In genomic region chr4:118428531-118429214, GRCm38 (mm10) we compare ENCODE assay signal across 8 mouse cellular contexts. TPM values are rescaled to one million over a fixed set of nuclear protein-coding genes. Genes with fewer than 3 reads are reported as not detected.
A peak's percentile ranks its signal among the peaks of the same experiment; 100 is the strongest.
DNase-seq lines count a peak whose midpoint lies in the region; ATAC-seq and TF ChIP-seq lines count a peak whose summit lies in the region.

No protein-coding gene starts in this region.

- H3K4me1 ChIP-seq in heart, embryonic 10.5 days: peaks cover 35% of the 10 kb centered on the region
- peaks cover 24% of the 10 kb centered on the region for H3K4me1 ChIP-seq in kidney, postnatal 0 days (replicated peaks; ENCODE audit: insufficient read depth, low read length)

- peaks cover 40% of the 10 kb centered on the region for H3K36me3 ChIP-seq in heart, embryonic 10.5 days
- peaks cover 28% of the 10 kb centered on the region for H3K36me3 ChIP-seq in kidney, postnatal 0 days (ENCODE audit: insufficient read depth, low read length)
- H3K36me3 ChIP-seq in macrophage (ENCODE audit: inconsistent target): peaks cover 38% of the 10 kb centered on the region

- H3K9ac ChIP-seq in kidney, postnatal 0 days (ENCODE audit: low read depth, low read length): peak overlapping the region; percentile 74

- 0 out of 2 replicates have a peak, but pooled peaks have one; percentile 1 for ATAC-seq in kidney, postnatal 0 days (replicated peaks; ENCODE audit: low FRiP score, low read depth)

- H3K27ac ChIP-seq in heart, embryonic 10.5 days: peak overlapping the region; percentile 95
- peak overlapping the region; percentile 76 for H3K27ac ChIP-seq in kidney, postnatal 0 days
- H3K27ac ChIP-seq in macrophage: peak overlapping the region; percentile 90

- no peaks in the 10 kb centered on the region for H3K27me3 ChIP-seq in heart, embryonic 10.5 days (ENCODE audit: insufficient read depth, poor library complexity, severe bottlenecking)
- no peaks in the 10 kb centered on the region for H3K27me3 ChIP-seq in kidney, postnatal 0 days (ENCODE audit: insufficient read depth, low read length)

- peaks cover 37% of the 10 kb centered on the region for H3K79me2 ChIP-seq in macrophage (ENCODE audit: inconsistent target)

- 36% methylated on average over 15 of the region's 15 CpGs for WGBS in heart, embryonic 10.5 days
- WGBS in kidney, postnatal 0 days: 32% methylated on average over 15 of the region's 15 CpGs
- WGBS in macrophage (ENCODE audit: missing documents): 35% methylated on average over 15 of the region's 15 CpGs

- TF ChIP-seq CTCF in kidney, postnatal 0 days (IDR thresholded peaks at IDR 0.05; ENCODE audit: low read depth): no peak

- peak overlapping the region; percentile 60 for H3K4me2 ChIP-seq in kidney, postnatal 0 days (ENCODE audit: low read length)

- peak overlapping the region; percentile 78 for H3K4me3 ChIP-seq in heart, embryonic 10.5 days
- H3K4me3 ChIP-seq in kidney, postnatal 0 days (replicated peaks; ENCODE audit: low read depth, low read length): peak overlapping the region; percentile 56
- H3K4me3 ChIP-seq in macrophage (ENCODE audit: inconsistent target): peak overlapping the region; percentile 89

- DNase-seq in adrenal gland, postnatal 10 days: peak; percentile 27
- DNase-seq in adrenal gland, adult (ENCODE audit: inconsistent age in 2 of 2, low spot score in 1 of 2): no peak
- DNase-seq in NIH3T3 (ENCODE audit: low read depth): peak; percentile 71
- DNase-seq in heart, embryonic 10.5 days (ENCODE audit: low spot score): peak; percentile 78
- peak; percentile 33 for DNase-seq in kidney, postnatal 0 days (ENCODE audit: low spot score)
- DNase-seq in layer of hippocampus, postnatal 14 days (ENCODE audit: low spot score in 2 of 2): no peak
- no peak for DNase-seq in layer of hippocampus, adult 18-20 months (ENCODE audit: low spot score in 2 of 2)

- no peaks in the 10 kb centered on the region for H3K9me3 ChIP-seq in heart, embryonic 10.5 days
- H3K9me3 ChIP-seq in kidney, postnatal 0 days (replicated peaks; ENCODE audit: low read length): no peaks in the 10 kb centered on the region

RNA-seq across cellular contexts. Expression of gene Elovl1, which starts 0.8 kb away (rescaled TPM):
- 10 to 100 TPM; 53.2 to 56.5 TPM for total RNA-seq in adrenal gland, postnatal 10 days (2021)
- 72.0 and 85.1 TPM in 2 replicates for polyA plus RNA-seq in heart, embryonic 10.5 days (2016; fragmentation: Nextera tagmentation; extraction: Ambion mirVana)
- polyA plus RNA-seq in kidney, postnatal 0 days (2015; fragmentation: Nextera tagmentation; extraction: Ambion mirVana): 135 and 139 TPM in 2 replicates
- total RNA-seq in macrophage (2018; cell fraction: chromatin; rRNA removed): 100 to 1,000 TPM in 15 of 26 experiments, 10 to 100 TPM in 11; 47.7 to 179 (median 106) TPM
- 100 to 1,000 TPM in 24 of 26 experiments, 10 to 100 TPM in 2; 86.6 to 175 (median 138) TPM for total RNA-seq in macrophage (2018; cell fraction: cytosol; rRNA removed)
- total RNA-seq in macrophage (2018; cell fraction: nucleus; rRNA removed): 100 to 1,000 TPM in 23 of 26 experiments, 10 to 100 TPM in 3; 80.4 to 218 (median 139) TPM
- polyA plus RNA-seq in macrophage (2018): 152 to 208 TPM (median 177 TPM) in 3 replicates
- 10 to 100 TPM; 26.3 to 27.8 TPM for total RNA-seq in layer of hippocampus, postnatal 14 days (2021)
- total RNA-seq in layer of hippocampus, adult 18-20 months (2021): 10 to 100 TPM; 18.4 to 19.7 TPM

RNA-seq across cellular contexts. Expression of gene Cdc20, which starts 8.5 kb away (rescaled TPM):
- 10 to 100 TPM; 23.2 to 28.9 TPM for total RNA-seq in adrenal gland, postnatal 10 days (2021)
- polyA plus RNA-seq in heart, embryonic 10.5 days (2016; fragmentation: Nextera tagmentation; extraction: Ambion mirVana): 221 and 270 TPM in 2 replicates
- polyA plus RNA-seq in kidney, postnatal 0 days (2015; fragmentation: Nextera tagmentation; extraction: Ambion mirVana): 117 and 122 TPM in 2 replicates
- total RNA-seq in macrophage (2018; cell fraction: chromatin; rRNA removed): 1 to 10 TPM in 13 of 26 experiments, under 1 TPM in 4, not detected in 9; 0.42 to 6.6 (median 1.4) TPM
- 1 to 10 TPM in 14 of 26 experiments, under 1 TPM in 12; 0.27 to 5.4 (median 1.3) TPM for total RNA-seq in macrophage (2018; cell fraction: cytosol; rRNA removed)
- 1 to 10 TPM in 13 of 26 experiments, under 1 TPM in 10, not detected in 3; 0.27 to 3.5 (median 1.2) TPM for total RNA-seq in macrophage (2018; cell fraction: nucleus; rRNA removed)
- polyA plus RNA-seq in macrophage (2018): 0.63 to 3.8 TPM (median 2.6 TPM) in 3 replicates
- 1 to 10 TPM; 2.1 to 3.4 TPM for total RNA-seq in layer of hippocampus, postnatal 14 days (2021)
- total RNA-seq in layer of hippocampus, adult 18-20 months (2021): under 1 TPM; 0.57 to 0.61 TPM

RNA-seq across cellular contexts. Expression of gene Med8, which starts 19.5 kb away (rescaled TPM):
- total RNA-seq in adrenal gland, postnatal 10 days (2021): 10 to 100 TPM; 63.3 to 73.5 TPM
- polyA plus RNA-seq in heart, embryonic 10.5 days (2016; fragmentation: Nextera tagmentation; extraction: Ambion mirVana): 102 and 124 TPM in 2 replicates
- 89.6 and 92.8 TPM in 2 replicates for polyA plus RNA-seq in kidney, postnatal 0 days (2015; fragmentation: Nextera tagmentation; extraction: Ambion mirVana)
- total RNA-seq in macrophage (2018; cell fraction: chromatin; rRNA removed): 100 to 1,000 TPM in 7 of 26 experiments, 10 to 100 TPM in 19; 36.6 to 127 (median 86.3) TPM
- 10 to 100 TPM; 49.5 to 95.3 (median 73.1) TPM for total RNA-seq in macrophage (2018; cell fraction: cytosol; rRNA removed)
- total RNA-seq in macrophage (2018; cell fraction: nucleus; rRNA removed): 100 to 1,000 TPM in 2 of 26 experiments, 10 to 100 TPM in 24; 34.9 to 104 (median 66.9) TPM
- polyA plus RNA-seq in macrophage (2018): 69.4 to 89.5 TPM (median 85.4 TPM) in 3 replicates
- total RNA-seq in layer of hippocampus, postnatal 14 days (2021): 10 to 100 TPM; 63.7 to 63.9 TPM
- total RNA-seq in layer of hippocampus, adult 18-20 months (2021): 10 to 100 TPM; 47.3 to 52.7 TPM

RNA-seq across cellular contexts. Expression of gene Szt2, which starts 19.6 kb away (rescaled TPM):
- total RNA-seq in adrenal gland, postnatal 10 days (2021): 10 to 100 TPM; 13.1 to 26.3 TPM
- polyA plus RNA-seq in heart, embryonic 10.5 days (2016; fragmentation: Nextera tagmentation; extraction: Ambion mirVana): 6.7 and 8.6 TPM in 2 replicates
- polyA plus RNA-seq in kidney, postnatal 0 days (2015; fragmentation: Nextera tagmentation; extraction: Ambion mirVana): 3.3 and 3.6 TPM in 2 replicates
- 100 to 1,000 TPM in 13 of 26 experiments, 10 to 100 TPM in 13; 30.9 to 162 (median 101) TPM for total RNA-seq in macrophage (2018; cell fraction: chromatin; rRNA removed)
- total RNA-seq in macrophage (2018; cell fraction: cytosol; rRNA removed): 10 to 100 TPM in 1 of 26 experiments, 1 to 10 TPM in 25; 3.0 to 10.1 (median 6.3) TPM
- total RNA-seq in macrophage (2018; cell fraction: nucleus; rRNA removed): 10 to 100 TPM; 13.0 to 75.8 (median 34.8) TPM
- 3.0 to 9.6 TPM (median 5.2 TPM) in 3 replicates for polyA plus RNA-seq in macrophage (2018)
- 10 to 100 TPM; 34.2 to 43.8 TPM for total RNA-seq in layer of hippocampus, postnatal 14 days (2021)
- 10 to 100 TPM; 29.7 to 34.4 TPM for total RNA-seq in layer of hippocampus, adult 18-20 months (2021)

RNA-seq across cellular contexts. Expression of gene Mpl, which starts 28.6 kb away (rescaled TPM):
- under 1 TPM; 0.15 to 0.30 TPM for total RNA-seq in adrenal gland, postnatal 10 days (2021)
- 3.9 and 5.5 TPM in 2 replicates for polyA plus RNA-seq in heart, embryonic 10.5 days (2016; fragmentation: Nextera tagmentation; extraction: Ambion mirVana)
- polyA plus RNA-seq in kidney, postnatal 0 days (2015; fragmentation: Nextera tagmentation; extraction: Ambion mirVana): 0.09 TPM in 1 of 2 replicates, not detected in the other
- total RNA-seq in macrophage (2018; cell fraction: chromatin; rRNA removed): not detected
- under 1 TPM in 2 of 26 experiments, not detected in 24; 0.05 to 0.22 TPM for total RNA-seq in macrophage (2018; cell fraction: cytosol; rRNA removed)
- not detected for total RNA-seq in macrophage (2018; cell fraction: nucleus; rRNA removed)
- 0.26 TPM in 1 of 3 replicates, not detected in the others for polyA plus RNA-seq in macrophage (2018)
- total RNA-seq in layer of hippocampus, postnatal 14 days (2021): under 1 TPM in 1 of 2 experiments, not detected in 1; 0.33 TPM
- not detected for total RNA-seq in layer of hippocampus, adult 18-20 months (2021)

Comparison
In these comparisons a context has a peak if more than half of its experiments do, and no peak if none do; other contexts are left out.
1. DNase-seq: peak in adrenal gland, postnatal 10 days (single experiment), NIH3T3 (single experiment), heart, embryonic 10.5 days (single experiment) and kidney, postnatal 0 days (single experiment); none in adrenal gland, adult (0 of 2), layer of hippocampus, postnatal 14 days (0 of 2) and layer of hippocampus, adult 18-20 months (0 of 2).
2. RNA of gene Cdc20, which starts 8.5 kb away (total RNA-seq): 23.2 to 28.9 TPM in adrenal gland, postnatal 10 days; 2.1 to 3.4 TPM in layer of hippocampus, postnatal 14 days and 0.57 to 0.61 TPM in layer of hippocampus, adult 18-20 months; every median in the first group is over 4 times any median in the second.
3. Peak in every context shown above with its lines, with median percentiles within 50 percentile points of each other: H3K27ac ChIP-seq and H3K4me3 ChIP-seq.